Mouse (Mus musculus): ENCODE data around the gene Iqschfp.

GRCm38 (mm10) chr3:68560057-68560456 lies 668.0 kb downstream of the Iqschfp start:
- TF ChIP-seq CTCF (IDR thresholded peaks at IDR 0.05; ENCODE audit: low read depth) = no peak
- no peak for TF ChIP-seq EP300 (IDR thresholded peaks at IDR 0.05; ENCODE audit: low read depth)
